Mouse (Mus musculus): ENCODE results near the gene Hoxc10.

Hoxc10 gene

GRCm38 (mm10) chr15:102967312-102967510 is 615 bp downstream of the Hoxc10 start, which contains the start of gene Hoxc5:
TSS of gene Hoxc5 (plus strand) at chr15:102967443.
- DNase-seq (ENCODE audit: low read depth in 2 of 2, low spot score in 2 of 2), result no peak

DNA sequence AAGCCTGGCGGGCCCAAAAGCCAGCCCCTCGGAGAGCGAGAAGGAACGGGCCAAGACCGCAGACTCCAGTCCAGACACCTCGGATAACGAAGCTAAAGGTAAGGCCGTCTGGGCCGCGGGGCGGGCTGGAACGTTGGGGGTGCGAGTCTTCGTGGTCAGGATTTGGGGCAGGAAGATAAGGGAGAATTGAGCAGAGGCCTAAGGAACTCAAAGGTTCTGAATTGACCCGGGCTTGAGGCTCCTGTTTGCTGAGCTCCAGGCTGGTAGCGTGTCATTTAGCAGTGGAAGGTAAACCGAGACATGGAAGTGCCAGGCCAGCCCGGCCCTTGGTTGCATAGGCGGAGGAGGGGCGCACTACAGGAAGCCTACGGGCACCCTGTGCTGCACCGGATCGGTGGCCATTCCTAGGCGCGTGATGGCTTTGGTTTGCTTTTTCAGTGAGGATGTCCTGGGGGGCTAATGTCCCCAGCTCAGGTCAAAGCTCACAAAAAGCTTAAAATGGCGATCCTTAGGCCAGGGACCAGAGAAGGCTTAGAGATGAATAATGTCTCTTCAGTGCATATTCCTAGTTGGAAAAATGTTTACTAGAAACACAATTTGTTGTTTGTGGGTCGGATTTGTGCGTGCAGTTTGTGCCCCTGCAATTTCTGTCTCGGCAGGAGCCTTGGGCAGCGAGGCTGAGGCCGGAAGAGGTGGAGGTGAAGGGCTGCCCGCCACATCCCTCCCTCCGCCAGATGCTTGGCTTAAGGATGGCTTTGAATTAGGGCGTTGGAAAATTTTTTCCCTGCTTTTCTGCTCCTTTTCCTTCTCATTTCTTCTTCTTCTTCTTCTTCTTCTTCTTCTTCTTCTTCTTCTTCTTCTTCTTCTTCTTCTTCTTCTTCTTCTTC is 1.2 kb downstream of the Hoxc10 start:
- no peak for DNase-seq (ENCODE audit: low read depth in 2 of 2, low spot score in 2 of 2)

DNA sequence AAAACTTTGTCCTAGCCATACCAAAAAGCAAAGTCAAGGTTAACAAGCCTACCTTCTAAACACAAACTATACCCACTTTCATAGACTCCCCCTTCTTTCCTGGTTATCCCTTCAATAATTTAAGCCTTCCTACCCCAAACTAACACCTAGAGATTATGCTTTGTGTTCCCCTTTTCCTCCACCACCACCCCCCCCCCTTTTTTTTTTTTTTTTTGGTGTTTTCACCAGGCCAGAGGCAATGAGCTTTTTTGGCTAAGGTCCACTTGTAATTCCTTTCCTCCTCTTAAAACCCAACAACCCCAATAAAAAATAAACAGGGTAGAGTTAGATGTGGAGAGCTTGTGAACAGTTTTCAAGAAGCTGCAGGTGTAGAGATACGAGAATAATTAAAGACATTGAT is 2.7 kb downstream of the Hoxc10 start:
- DNase-seq (ENCODE audit: low read depth in 2 of 2, low spot score in 2 of 2), result no peak

- DNase-seq (ENCODE audit: low read depth in 2 of 2, low spot score in 2 of 2), result no peak
Measured at GRCm38 (mm10) chr15:102970740-102971139, 4.1 kb downstream of the Hoxc10 start.

DNA sequence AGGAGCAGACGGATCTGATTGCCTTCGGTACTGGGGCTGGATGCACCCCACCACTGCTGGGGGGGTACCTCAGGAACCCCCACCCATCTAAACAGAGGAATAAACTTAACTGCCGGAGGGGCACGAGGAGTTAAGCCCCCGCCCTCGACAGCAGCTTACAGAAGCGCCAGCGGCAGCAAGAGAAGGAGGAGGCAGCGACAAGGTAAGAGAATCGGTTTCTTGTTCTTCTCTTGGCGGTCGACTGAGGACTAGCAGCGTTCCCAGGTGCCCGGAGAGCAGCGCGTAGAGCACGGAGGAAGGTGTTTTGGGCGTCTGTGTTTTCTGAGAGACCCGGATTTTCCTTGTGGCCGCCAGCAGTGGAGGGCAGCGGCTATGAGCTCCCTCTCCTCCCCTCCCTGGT is 5.7 kb downstream of the Hoxc10 start:
- no peak for DNase-seq (ENCODE audit: low read depth in 2 of 2, low spot score in 2 of 2)

DNA sequence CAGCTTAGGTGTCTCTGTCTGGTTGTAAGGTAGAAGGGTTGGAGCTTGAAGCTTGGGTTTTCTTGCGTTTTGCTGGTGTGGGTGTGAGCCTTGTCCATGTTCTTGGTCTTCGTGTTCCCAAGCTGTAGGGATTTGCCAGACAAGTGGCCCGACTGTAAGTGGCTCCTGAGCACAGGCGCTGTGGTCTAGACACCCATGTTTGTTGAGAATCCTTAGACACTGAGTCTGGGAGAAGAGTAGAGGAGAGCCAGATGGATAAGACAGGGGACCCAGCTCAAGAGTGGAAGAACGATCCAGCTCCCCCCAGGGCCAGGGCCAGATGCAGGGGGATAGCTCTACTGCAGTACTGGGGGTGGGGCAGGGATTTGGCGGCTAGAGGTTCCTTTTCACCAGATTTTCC is 6.2 kb downstream of the Hoxc10 start:
- no peak for DNase-seq (ENCODE audit: low read depth in 2 of 2, low spot score in 2 of 2)

- DNase-seq (ENCODE audit: low read depth in 2 of 2, low spot score in 2 of 2), result no peak
Measured at GRCm38 (mm10) chr15:102975034-102975433, 8.4 kb downstream of the Hoxc10 start.

GRCm38 (mm10) chr15:102975688-102976111 is 9.1 kb downstream of the Hoxc10 start:
- no peak for DNase-seq (ENCODE audit: low read depth in 2 of 2, low spot score in 2 of 2)

GRCm38 (mm10) chr15:102976171-102976570 is 9.6 kb downstream of the Hoxc10 start, which contains the start of gene Hoxc9:
TSS of gene Hoxc9 (plus strand) at chr15:102976439.
- DNase-seq (ENCODE audit: low read depth in 2 of 2, low spot score in 2 of 2), result no peak

DNA sequence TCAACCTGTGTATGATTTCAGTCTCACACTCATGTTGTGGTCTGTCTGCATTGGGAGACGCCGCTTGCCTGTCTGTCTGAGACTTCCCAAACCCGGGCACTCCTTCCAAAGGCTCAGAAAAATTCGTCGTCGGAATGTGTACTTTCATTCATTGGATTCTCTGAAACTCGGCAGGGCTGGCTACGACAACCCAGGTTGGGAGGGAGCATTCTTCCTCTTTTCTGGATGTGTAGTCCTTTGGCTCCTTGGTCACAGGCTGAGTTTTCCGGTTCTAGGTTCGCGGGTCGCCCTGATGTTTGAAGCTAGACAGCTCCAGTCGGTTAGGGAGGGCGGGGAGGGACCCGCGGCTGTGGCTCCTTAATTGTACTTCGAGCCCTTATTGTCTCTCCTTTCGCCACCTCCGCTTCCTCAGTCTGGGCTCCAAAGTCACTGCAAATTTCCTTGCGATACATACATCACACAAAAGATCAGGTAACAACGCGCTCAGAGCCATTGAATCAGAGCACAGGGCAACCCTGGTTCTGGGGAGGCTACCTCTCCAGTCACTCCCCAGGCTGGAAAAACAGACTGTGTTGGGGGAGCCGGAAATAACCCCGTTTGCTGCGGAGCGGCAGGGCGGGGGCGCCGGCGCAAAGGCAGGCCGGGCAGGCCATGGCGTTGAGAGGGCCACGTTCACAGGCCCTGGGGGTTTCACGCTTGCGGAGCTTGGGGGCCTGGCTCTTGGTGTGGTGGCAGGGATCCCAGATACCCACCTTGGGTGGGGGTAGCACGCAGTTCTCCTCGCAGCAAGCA is 10.2 kb downstream of the Hoxc10 start:
- peak; percentile 31 to 44 for DNase-seq (ENCODE audit: low read depth in 2 of 2, low spot score in 2 of 2)

DNA sequence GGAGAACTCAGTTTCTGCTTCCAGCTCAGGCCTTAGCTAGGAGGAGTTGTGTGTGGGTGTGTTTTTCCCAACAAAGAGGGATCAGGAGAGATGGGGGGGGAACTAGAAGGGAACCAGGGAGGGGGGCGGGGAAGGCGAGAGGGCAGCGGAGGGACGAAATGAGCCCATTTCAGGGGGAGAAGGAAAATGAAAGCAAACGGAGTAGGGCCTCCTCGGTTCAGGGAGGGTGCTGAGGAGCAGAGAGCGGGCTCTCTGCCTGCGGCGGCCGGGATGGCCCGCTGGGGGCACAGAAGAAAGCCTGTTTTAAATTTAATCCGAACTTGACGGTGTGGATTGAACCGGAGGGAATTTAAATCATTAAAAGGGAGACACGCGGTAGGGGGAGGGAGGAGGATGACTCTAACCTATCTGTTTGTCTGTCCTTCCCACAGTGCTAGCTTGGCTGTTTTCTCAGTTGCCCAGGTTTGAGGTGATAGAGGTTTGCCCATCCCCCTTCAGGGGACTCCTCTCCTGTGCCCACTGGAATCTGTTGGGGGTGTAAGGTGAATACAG is 10.9 kb downstream of the Hoxc10 start:
- DNase-seq (ENCODE audit: low read depth in 2 of 2, low spot score in 2 of 2), result no peak

DNA sequence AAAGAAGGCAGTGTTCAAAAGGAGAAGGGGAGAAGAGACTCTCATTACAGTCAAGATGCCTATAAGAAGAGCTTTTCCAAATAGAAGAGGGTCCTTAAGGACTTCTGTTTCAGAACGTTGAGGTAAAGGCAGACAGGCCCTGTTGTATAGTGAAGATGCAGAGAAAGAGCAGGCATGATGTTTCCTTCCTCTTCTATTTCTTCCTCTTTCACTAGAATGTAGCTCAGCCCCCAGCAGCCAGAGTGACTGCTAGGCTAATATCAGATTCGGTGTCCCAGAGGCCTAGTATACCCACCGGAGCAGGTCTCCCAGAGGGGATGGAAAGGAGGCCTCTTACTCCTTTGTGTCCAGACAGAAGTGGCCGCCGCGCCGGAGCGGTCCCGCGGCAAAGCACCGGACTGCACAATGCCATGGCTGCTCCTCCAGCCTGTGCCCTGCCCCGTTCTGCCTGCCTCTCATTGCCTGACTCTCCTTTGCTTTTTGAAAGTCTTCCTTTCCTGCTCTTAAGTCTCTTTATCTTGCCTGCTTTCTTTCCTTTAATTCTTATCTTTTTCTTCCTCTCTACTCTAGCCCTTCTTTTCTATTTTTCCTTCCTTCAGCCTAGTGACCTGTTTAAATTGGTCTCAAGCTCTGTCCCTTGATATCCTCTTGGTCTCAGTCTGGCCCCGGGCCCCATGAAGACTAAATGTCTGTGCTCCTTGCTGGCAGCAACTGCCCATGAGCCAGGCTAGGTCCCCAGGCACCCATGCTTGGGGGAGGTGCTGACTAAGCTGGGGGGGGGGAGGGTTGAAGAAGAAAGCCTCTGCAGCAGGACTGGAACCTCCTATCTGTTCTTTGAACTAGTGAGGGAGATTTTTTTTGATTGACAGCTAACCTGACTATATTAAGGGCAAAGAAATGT is 12.3 kb downstream of the Hoxc10 start:
- DNase-seq (ENCODE audit: low read depth in 2 of 2, low spot score in 2 of 2), result no peak

DNA sequence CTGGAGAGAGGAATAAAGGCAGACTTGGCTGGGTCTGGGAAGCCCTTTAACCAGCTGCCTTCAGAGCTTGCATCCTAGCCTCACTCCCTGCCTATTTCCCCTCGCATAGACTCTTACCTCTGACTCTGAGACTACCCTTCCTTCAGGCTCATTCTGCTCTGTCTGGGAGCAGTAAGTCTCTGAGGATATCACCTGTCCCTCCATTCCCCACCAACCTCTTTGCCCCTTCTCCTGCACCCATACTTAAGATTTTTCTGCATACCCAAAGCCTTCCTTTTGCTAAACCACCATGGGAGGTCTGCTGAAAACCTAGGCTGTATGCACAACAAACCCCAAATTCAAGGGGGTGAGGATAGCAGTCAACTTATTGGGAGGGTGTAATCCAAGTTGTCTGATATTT is 13.3 kb downstream of the Hoxc10 start:
- no peak for DNase-seq (ENCODE audit: low read depth in 2 of 2, low spot score in 2 of 2)

- no peak for DNase-seq (ENCODE audit: low read depth in 2 of 2, low spot score in 2 of 2)
Measured at GRCm38 (mm10) chr15:102980352-102980751, 13.8 kb downstream of the Hoxc10 start.

- DNase-seq (ENCODE audit: low read depth in 2 of 2, low spot score in 2 of 2), result no peak
Measured at GRCm38 (mm10) chr15:102980912-102981311, 14.3 kb downstream of the Hoxc10 start.

- no peak for DNase-seq (ENCODE audit: low read depth in 2 of 2, low spot score in 2 of 2)
Measured at GRCm38 (mm10) chr15:102981379-102982288, 15.0 kb downstream of the Hoxc10 start.

DNA sequence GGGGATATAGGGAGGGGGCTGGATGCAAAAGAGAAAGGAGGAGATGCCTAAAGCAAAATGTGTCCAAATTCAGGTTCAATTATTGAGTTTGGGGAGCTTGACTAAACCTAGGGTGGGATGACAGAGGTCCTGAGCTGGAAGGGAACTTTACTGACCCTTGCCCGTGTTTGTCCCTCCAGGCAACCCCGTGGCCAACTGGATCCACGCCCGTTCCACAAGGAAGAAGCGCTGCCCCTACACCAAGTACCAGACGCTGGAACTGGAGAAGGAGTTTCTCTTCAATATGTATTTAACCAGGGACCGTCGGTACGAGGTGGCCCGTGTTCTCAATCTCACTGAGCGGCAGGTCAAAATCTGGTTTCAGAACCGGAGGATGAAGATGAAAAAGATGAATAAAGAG is 17.1 kb downstream of the Hoxc10 start:
- DNase-seq (ENCODE audit: low read depth in 2 of 2, low spot score in 2 of 2), result no peak

DNA sequence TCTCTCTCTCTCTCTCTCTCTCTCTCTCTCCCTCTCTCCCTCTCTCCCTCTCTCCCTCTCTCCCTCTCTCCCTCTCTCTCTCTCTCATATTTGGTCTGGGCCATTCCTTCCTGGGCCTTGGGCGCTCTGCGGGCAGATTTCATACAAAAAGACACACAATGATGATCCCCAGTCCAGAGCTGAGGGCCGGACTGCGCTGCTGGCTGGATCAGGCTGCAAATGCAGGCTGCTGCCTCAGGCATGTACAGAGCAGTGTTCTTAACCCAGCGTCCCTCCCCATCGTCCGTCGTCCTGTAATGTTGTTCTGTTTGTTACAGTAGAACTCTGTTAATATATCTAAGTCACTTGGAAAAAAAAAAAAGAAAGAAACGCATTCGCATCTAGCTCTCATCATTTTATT is 17.9 kb downstream of the Hoxc10 start:
- no peak for DNase-seq (ENCODE audit: low read depth in 2 of 2, low spot score in 2 of 2)

DNA sequence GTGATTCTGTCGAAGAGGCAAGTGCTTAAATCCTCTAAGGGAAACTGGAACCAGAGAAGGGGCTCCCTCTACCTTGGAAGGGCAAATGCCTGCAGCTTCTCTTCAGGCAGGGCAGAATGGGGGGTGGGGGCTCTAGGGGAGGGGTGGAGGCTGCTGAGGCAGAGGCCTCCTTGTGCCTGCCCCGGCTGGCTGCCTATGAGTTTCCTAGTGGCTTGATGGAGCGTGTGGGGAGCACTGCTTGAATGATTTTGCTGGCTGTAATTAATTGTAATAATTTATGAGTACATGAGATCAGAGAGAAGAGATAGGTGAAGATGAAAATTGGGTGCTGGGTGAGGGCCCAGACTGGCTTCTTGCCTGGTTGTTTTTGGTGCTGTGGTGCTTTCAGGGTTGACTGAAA is 18.3 kb downstream of the Hoxc10 start:
- DNase-seq (ENCODE audit: low read depth in 2 of 2, low spot score in 2 of 2), result no peak
